Mouse (Mus musculus): ENCODE measurements around the gene Oaz2.

Oaz2 gene

DNA sequence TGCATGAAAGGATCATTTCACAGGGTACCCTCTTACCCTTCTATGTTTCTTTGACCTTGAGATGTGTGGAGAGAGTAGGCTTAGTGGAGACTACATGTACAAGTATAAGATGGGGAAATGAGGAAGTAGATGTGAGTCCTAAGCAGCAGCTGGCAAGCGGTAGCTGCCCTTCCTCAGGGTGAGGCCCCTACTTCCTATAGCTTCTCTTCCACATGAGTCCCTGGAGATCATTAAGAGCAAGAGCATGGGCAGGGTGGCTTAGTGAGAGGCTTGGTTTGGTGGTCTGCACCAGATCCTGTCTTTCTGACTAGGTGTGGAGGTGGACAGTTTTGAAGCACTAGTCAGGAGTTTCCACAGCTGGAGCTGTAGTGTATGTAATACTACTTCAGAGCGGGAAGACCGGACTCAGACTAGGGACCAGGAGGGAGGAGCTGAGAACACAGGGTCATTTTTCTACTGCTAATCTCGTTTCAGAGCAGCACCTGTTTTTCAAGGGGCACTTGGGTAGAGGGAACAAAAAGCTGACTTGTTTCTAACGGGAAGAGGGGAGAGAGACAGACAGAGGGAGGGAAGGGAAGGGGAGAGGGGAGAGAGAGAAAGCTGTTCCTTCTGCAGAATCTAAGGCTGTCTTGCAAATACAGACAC lies 25.3 kb downstream of the Oaz2 start:
- DNase-seq (ENCODE audit: low spot score), result no peak

DNA sequence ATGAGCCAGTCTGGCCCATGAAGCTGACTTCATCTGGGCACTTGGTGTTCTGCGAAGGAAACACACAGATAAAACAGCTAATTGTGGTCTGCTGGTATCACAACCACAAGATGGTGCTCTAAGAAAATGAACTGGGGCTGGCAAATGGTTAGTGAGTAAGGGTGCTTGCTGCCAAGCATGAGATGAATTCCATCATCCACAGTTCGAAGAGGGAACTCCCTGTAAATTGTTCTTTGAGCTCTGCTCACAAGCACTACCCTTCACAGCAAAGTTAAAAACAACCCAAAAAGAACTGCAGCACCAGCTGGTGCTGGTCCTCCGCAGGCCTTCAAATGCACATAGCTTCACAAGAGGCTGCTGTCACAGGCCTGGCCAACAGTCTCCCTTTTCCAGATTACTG lies 27.8 kb downstream of the Oaz2 start:
- no peak for DNase-seq (ENCODE audit: low spot score)

DNA sequence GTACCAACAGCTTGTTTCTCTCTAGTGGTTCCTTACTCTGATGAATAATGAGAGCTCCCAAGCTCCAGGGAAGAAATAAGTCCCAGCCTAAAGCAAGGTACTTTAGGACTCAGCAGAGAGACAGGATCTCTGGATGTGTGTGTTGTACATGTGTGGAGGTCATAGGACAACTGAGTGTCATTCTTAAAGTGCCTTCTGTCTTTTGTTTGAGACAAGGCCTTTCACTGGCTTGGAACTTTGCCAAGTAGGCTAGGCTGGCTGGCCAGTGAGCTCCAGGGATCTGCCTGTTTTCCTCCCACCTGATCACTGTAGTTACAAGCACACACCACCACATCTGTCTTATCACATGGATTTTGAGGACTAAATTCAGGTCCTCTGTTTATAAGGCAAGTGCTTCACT lies 28.5 kb downstream of the Oaz2 start:
- DNase-seq (ENCODE audit: low spot score), result no peak

DNA sequence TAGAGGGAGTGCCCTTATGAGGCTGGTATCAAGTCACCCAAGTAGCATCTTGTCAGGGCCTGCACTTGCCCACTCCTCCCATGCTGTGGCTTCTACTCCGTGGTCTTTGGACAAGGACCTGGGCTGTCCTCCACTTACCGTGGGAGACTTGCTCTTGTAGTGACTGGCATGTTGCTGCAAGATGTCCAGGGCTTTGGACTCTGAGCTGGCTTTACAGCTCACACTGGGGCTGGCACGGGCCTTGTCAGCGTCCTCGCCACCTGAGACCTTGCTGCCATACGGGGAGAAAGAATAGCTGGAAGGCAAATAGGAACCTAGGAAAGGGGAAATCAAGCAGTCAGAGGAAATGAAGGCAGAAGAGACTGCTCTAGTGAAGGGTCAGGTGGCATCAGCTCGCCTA lies 29.6 kb downstream of the Oaz2 start:
- no peak for DNase-seq (ENCODE audit: low spot score)

DNA sequence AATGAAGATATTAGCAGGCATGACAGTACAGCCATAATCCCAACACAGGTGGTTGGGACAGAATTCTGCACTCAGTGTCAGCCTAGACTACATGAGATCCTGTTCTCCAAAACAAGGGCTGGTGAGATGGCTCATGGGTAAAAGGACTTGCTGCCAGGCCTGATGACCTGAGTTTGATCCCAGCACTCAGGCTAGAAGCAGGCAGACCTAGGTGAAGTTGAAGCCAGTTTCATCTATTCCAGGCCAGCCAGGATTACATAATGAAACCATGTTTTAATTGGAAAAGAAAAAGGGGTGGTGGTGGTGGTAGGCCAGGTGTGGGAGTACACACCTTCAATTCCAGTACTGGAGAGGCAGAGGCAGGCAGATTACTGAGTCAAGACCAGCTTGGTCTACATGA lies 30.2 kb downstream of the Oaz2 start:
- no peak for DNase-seq (ENCODE audit: low spot score)

DNA sequence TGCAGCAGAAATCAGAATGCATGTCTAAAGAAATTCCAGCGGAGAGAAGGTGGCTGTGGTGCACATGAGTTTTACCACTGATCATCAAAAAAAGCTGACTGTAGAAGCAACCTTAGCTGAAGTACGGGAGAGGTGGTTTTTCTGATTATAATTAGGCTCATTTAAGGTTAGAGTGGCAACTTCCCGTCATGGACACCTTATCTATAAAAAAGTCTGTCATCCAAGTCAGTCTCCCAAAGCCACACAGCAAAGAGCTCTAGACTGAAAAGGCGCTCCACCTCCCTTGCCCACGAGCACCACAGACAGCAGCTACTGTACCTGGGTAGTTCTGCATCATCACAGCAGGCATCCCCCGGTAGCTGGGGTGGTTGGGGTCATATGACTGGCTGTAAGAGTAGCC lies 32.7 kb downstream of the Oaz2 start:
- no peak for DNase-seq (ENCODE audit: low spot score)

DNA sequence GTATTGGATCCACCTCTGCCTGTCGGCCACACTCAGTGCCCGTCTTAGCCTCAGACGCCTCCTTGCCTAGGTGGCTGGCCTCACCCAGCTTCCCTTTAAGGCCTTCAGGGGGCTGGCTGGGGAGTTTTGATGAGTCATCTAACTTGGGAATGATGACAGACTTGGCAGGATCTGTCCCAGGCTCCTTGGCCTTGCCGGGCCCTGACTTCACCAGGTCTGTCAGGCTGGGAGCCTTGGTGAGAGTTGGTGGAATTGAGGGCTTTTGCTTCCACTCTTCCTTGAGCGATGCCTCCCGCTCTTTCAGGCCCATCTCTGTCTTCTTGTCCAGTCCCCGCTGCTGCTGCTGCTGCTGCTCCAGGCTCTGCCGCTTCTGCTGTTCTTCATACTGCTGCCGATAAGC lies 34.5 kb downstream of the Oaz2 start:
- DNase-seq (ENCODE audit: low spot score), result no peak

DNA sequence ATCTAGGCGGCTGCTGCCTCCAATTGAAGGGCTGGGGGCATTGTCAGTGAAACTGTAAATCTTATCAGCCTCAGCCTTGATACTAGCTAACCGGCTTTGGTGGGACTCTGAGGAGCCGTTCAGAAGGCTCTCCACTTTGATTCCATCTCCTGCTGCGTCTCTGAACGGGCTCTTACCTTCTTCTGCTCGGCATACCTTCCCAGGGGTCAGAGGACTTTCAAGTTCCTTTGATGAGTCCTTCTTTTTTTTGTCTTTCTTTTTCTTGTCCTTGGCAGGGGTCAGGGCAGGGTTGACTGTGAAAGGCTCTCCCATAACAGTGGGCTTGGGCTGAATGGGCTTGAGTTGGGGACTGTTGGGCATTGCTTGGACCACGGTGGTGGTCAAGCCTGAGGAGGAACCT lies 35.4 kb downstream of the Oaz2 start:
- DNase-seq (ENCODE audit: low spot score), result no peak

DNA sequence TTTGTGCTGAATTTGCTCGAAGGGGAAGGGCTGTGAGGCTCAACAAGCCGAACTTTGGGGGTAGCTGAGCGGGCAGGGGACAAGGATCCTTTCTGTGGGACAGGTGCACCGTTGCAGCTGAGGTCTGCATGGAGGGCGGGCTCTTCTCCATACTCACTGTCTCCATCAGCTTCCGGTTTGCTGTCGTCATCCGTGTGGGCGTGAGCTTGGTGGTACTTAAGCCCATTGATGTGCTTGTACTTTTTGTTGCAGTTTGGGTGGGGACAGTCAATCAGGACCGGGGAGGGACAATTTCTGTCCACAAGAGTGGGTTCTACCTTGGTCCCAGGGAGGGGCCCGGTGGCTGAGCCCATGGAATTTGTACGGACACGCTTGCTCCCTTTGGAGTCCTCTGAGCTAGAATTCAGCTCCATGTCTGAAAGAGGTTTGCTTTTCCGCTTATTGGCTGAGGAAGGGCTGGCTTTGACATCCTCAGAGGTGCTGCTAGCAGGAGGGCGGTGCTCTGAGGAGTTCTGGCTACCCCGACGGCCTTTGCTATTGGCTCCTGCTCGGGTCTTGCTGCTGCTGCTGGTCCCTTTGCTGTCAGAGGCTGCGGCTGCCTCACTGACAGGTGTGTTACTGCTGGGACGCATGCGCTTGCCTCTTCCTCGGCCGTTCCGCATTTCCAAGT lies 36.3 kb downstream of the Oaz2 start:
- DNase-seq (ENCODE audit: low spot score), result no peak

DNA sequence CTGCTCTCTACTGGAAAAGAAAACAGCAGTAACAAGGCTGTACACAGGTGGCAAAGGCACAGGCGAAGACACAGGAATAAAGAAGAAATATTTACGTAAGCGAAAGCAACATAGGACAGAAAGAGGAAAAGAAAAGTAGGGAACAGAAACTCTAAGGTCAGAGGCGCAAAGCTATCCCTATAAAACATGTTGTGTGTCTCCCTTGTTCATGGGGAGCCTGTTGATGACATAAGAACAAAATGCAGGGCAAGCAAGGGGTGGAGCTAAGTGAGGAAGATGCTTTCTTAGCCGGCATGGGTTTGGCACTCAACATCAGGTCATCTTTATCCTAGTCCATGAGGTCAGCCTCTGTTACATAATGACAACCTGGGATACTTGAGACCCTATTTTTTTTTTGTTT lies 50.4 kb downstream of the Oaz2 start:
- DNase-seq (ENCODE audit: low spot score), result no peak

DNA sequence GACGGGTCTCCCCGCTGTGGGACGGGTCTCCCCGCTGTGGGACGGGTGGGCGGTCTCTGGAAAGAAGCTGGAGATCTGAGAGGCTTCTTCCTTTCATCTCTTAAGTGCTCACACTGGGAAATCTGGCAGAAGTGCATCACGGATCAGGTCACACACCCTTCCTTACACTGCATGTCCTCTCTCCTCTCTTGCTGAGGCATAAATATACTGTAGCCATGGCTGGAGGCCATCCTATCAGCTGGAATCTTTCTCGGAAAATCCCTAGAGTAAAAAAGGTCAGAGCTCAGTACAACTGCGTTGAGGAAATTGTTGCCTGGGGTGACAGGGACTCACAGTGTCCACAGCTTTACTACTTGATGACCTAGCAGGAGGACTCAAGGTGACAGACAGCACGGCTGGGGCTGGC lies 53.4 kb downstream of the Oaz2 start:
- no peak for DNase-seq (ENCODE audit: low spot score)

DNA sequence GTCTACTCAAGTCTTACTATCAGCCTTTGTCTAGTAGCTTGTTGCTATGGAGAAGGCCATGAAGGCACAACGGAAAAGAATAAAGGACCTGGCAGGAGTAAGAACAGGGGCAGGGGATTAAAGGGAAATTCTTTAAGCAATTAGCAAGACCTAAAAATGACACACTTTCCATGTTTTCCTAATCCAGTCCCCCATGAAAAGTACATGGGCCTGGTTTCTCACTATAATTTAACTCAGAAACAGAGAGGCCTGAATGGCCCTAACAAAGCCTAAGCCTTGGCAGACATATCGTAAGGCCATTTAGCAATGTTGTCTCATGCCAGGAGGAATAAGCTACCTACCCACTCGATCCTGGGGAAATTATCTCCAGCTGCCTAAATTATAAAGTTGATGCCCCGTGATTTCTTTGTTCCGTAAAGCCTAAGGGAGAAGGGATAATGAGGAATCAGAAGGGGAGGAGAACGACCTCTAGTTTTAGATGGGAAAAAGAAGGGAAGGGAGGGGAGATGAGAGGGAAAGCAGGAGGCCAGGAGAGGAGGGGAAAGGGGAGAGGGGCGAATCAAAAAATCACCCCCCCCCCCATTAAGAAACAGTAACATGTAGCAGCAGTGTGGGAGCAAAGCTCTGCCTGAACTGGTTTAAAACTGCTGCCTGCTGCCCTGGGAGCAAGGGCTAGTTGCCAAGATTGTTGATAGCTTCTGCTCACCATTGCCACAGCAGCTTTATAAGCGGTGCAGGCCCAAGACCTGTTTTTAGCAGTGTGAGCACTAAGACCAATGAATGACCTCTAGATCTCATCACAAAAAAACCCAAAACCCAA lies 56.9 kb downstream of the Oaz2 start:
- peak; percentile 44 for DNase-seq (ENCODE audit: low spot score)

DNA sequence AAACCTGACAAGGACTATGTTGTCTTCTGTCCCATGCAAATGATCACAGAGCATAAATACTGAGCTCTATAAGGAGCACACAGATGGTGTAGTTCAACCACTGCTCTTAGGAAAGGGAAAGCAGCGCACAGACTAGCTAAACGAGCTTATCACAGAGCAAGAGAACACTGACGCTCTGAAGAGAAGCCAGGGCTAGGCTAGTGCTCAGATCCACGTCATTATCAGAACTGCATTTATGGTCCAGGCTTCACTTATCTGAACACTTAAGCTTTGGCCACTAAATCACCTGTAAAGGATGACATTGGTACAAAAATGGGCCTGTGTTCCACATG lies 57.5 kb downstream of the Oaz2 start:
- DNase-seq (ENCODE audit: low spot score), result no peak

DNA sequence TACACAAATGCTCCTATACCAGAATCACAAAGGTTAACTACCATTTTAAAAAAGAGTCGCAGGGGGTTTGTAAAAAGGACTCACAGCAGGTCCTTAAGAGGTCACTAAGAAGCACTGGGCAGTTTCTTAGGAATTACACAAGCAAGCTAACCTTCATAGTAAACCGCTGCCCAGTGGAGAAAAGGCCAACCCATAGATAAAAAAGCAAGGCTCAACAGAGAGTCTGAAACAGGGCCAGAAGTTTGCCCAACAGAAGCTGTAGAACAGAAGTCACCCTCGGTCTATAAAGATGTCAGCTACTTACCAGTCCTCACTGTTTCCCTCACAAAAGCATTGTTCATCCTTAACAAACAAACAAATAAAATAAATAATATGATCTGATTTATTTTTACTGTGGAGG lies 58.6 kb downstream of the Oaz2 start:
- no peak for DNase-seq (ENCODE audit: low spot score)

DNA sequence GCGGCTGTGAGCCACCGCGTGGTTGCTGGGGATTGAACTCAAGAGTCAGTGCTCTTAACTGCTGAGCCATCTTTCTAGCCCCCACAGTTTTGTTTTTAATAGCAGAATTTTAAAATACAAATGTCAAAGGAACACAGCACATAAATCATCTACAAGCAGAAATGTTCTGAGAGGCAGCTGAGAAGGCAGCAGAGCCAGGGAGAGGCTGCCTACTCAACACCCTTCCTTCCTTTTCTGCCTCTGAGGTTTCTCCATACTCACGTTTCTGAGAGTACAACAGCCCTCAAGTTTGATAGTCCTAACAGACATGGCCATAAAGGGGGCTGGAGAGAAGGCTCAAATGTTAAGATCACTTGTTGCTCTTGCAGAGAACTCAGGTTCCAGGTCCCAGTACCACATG lies 59.7 kb downstream of the Oaz2 start:
- DNase-seq (ENCODE audit: low spot score), result no peak

DNA sequence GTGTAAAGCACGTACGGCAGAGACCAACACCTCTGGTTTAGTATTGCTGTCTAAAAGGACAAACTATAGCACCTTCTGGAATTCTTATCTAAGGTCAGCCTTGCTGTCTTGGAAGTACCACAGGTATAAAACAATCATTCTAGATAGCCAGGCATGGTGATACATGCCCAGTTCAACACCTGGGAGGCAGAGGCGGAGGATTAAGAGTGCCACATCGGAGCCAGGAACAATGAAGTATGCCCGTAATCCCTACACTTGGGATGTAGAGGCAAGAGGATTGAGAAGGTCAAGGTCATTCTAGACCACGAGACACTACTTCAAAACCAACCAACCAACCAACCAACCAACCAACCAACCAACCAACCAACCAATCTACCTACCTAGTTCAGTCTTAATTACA lies 60.8 kb downstream of the Oaz2 start:
- DNase-seq (ENCODE audit: low spot score), result no peak

DNA sequence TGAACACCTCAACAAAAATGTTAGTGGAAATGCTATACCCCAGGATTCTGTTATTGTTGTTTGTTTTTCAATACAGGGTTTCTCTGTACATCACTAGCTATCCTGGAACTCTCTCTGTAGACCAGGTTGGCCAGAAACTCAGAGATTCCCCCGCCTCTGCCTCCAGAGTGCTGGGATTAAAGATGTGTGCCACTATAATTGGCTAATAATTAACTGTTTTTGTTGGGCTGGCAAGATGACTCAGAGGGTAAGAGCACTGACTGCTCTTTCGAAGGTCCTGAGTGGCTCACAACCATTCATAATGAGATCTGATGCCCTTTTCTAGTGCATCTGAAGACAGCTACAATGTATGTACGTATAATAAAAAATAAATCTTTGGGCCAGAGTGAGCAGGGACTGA lies 67.1 kb downstream of the Oaz2 start:
- no peak for DNase-seq (ENCODE audit: low spot score)
